Comparison of ENCODE assay signal across 23 mouse cellular contexts in the genomic region with DNA sequence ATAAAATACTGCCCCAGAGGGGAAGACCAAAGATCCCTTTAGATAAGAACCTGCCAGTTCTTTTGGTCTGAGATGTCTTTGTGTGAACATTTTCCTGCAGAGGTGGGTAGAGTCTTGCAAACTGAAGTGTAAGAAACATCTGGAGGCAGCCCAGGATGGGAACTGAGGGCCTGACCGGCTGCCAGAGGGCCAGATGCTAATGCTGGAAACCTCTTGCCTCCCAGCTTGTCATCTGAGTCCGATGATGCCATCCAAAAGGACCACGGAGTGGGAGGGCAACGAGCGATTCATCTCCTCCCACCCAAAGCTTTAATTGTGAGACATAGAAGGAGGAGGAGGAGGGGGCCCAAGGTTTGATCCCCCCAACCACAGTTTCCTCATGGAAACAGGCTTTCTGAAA.
DNase-seq lines count a peak whose midpoint lies in the region; ATAC-seq lines count a peak whose summit lies in the region.
"Had no signal": no experiment of that assay in that cellular context is flagged by ENCODE, and none has a peak within 500 bp of the region (broad histone marks: within the 10 kb centered on the region; RNA-seq: fewer than 3 reads in every experiment).

No protein-coding gene starts in this region.

- no peak overlapping the region for H3K4me2 ChIP-seq in hindbrain, embryonic 15.5 days
- no peak overlapping the region for H3K4me2 ChIP-seq in hindbrain, embryonic 11.5 days (replicated peaks; ENCODE audit: low read depth, low read length)
- H3K4me2 ChIP-seq: forebrain, embryonic 15.5 days; liver, embryonic 15.5 days; neural tube, embryonic 12.5 days had no signal

- H3K4me3 ChIP-seq in hindbrain, embryonic 15.5 days = no peak overlapping the region
- no peak overlapping the region for H3K4me3 ChIP-seq in hindbrain, embryonic 11.5 days (ENCODE audit: low read depth, low read length)
- H3K4me3 ChIP-seq: embryonic facial prominence, embryonic 10.5 days; forebrain, embryonic 15.5 days; left cerebral cortex, adult 2 months; limb, embryonic 10.5 days; liver, embryonic 15.5 days; neural tube, embryonic 12.5 days had no signal

- no peak for DNase-seq in hindbrain, embryonic 11.5 days (ENCODE audit: low spot score)
- DNase-seq in gastrocnemius, postnatal 10 days = peak; percentile 24
- peak; percentile 41 to 45 for DNase-seq in heart, postnatal 10 days
- no peak for DNase-seq in layer of hippocampus, postnatal 36 days
- DNase-seq in urinary bladder, postnatal 36 days (ENCODE audit: low spot score in 2 of 2) = no peak
- DNase-seq in retina, embryonic 14.5 days (ENCODE audit: low spot score) = no peak
- DNase-seq: adrenal gland, postnatal 36 days; cerebellum, adult 9-10 months; kidney, adult 2 months; layer of hippocampus, adult 9-11 months; liver; lung, postnatal 4 days; midbrain, embryonic 14.5 days; right cerebral cortex, postnatal 25 days; spleen, adult 18-20 months had no signal

- intact Hi-C loops in heart, postnatal 10 days (cut with DNase I) = no loop called here

- no peaks in the 10 kb centered on the region for H3K9me3 ChIP-seq in hindbrain, embryonic 15.5 days
- H3K9me3 ChIP-seq in hindbrain, embryonic 11.5 days (ENCODE audit: control insufficient read depth, low read length) = no peaks in the 10 kb centered on the region
- H3K9me3 ChIP-seq: embryonic facial prominence, embryonic 10.5 days; forebrain, embryonic 15.5 days; limb, embryonic 10.5 days; liver, embryonic 15.5 days; neural tube, embryonic 12.5 days had no signal

- H3K4me1 ChIP-seq in hindbrain, embryonic 15.5 days (replicated peaks) = peaks cover 19% of the 10 kb centered on the region
- no peaks in the 10 kb centered on the region for H3K4me1 ChIP-seq in hindbrain, embryonic 11.5 days (replicated peaks; ENCODE audit: control insufficient read depth, insufficient read depth, low read length)
- H3K4me1 ChIP-seq: forebrain, embryonic 15.5 days; liver, embryonic 15.5 days had no signal

- H3K27me3 ChIP-seq in hindbrain, embryonic 15.5 days = no peaks in the 10 kb centered on the region
- H3K27me3 ChIP-seq in hindbrain, embryonic 11.5 days (ENCODE audit: control insufficient read depth, insufficient read depth, low read length) = no peaks in the 10 kb centered on the region
- H3K27me3 ChIP-seq: liver, embryonic 15.5 days; neural tube, embryonic 12.5 days had no signal

- 0 out of 2 replicates have a peak overlapping the region, but pooled peaks have one; percentile 11 for H3K27ac ChIP-seq in hindbrain, embryonic 15.5 days (replicated peaks)
- no peak overlapping the region for H3K27ac ChIP-seq in hindbrain, embryonic 11.5 days (ENCODE audit: low read depth, low read length)
- H3K27ac ChIP-seq: embryonic facial prominence, embryonic 10.5 days; forebrain, embryonic 15.5 days; kidney, postnatal 0 days; left cerebral cortex, adult 2 months; limb, embryonic 10.5 days; liver, embryonic 15.5 days; neural tube, embryonic 12.5 days had no signal

- WGBS in hindbrain, embryonic 15.5 days = 62% methylated on average over 5 of the region's 5 CpGs
- WGBS in hindbrain, embryonic 11.5 days = 82% methylated on average over 5 of the region's 5 CpGs

- no peaks in the 10 kb centered on the region for H3K36me3 ChIP-seq in hindbrain, embryonic 15.5 days
- no peaks in the 10 kb centered on the region for H3K36me3 ChIP-seq in hindbrain, embryonic 11.5 days (ENCODE audit: control insufficient read depth, insufficient read depth, low read length)
- H3K36me3 ChIP-seq: embryonic facial prominence, embryonic 10.5 days; forebrain, embryonic 15.5 days; limb, embryonic 10.5 days; liver, embryonic 15.5 days; neural tube, embryonic 12.5 days had no signal

- H3K9ac ChIP-seq in hindbrain, embryonic 15.5 days = no peak overlapping the region
- no peak overlapping the region for H3K9ac ChIP-seq in hindbrain, embryonic 11.5 days (ENCODE audit: low read depth, low read length)
- H3K9ac ChIP-seq: forebrain, embryonic 15.5 days; liver, embryonic 15.5 days; neural tube, embryonic 12.5 days had no signal

- no peak for ATAC-seq in hindbrain, embryonic 15.5 days (ENCODE audit: low FRiP score, low read depth)
- ATAC-seq in hindbrain, embryonic 11.5 days (ENCODE audit: low FRiP score) = no peak
- ATAC-seq: forebrain, embryonic 15.5 days had no signal

Comparison
In these comparisons a context has a peak if more than half of its experiments do, and no peak if none do; other contexts are left out.
1. DNase-seq: peak in gastrocnemius, postnatal 10 days (single experiment) and heart, postnatal 10 days (2 of 2); none in hindbrain, embryonic 11.5 days (single experiment), layer of hippocampus, postnatal 36 days (0 of 2), urinary bladder, postnatal 36 days (0 of 2) and retina, embryonic 14.5 days (single experiment).